Mouse (Mus musculus): Measurements from ENCODE around the gene Ramac.

DNA sequence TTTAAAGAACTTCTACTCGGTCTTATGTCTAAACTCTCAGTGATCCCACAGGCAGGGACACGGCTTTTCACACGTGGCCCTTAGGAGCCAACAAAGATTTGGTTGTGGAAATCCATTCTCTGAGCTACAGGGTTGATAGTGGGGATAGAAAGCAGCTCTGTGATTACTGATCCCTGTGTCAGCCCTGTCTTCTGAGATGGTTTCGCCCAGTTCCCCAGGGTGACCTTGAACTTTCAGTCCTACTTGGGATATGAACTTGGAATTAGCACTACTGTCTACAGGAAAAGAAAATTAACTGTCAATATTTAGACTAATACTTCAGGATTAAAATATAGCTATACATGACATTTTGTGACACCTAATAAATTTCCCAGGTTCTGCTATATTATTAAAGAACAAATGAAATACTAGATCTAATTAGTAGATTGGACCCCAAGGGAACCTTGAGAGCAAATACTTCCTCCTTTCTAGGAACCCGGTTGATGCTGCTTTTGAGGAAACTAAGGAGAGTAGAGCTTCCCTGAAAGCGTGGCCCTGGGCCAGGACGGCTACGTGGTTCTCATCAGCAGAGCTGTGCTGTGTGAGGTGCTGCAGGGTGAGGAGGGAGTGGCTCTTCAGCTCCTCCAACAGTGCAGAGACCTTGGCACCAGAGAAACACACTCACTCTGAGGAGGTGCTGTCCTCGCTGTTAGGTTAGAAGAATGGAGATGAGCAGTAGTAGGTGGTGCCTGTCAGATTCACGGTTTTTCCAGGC is 10.2 kb downstream of the Ramac start:
- no peak for TF ChIP-seq MAFK (IDR thresholded peaks at IDR 0.05; ENCODE audit: insufficient read depth, low read depth, low read length)
- TF ChIP-seq ZNF384 (IDR thresholded peaks at IDR 0.05; ENCODE audit: low read depth, low read length) = no peak
- TF ChIP-seq ZC3H11A (IDR thresholded peaks at IDR 0.05; ENCODE audit: borderline replicate concordance, low read depth, low read length) = no peak
- no peak for TF ChIP-seq CHD2 (IDR thresholded peaks at IDR 0.05; ENCODE audit: low read depth, low read length)
- no peak for TF ChIP-seq HCFC1 (IDR thresholded peaks at IDR 0.05; ENCODE audit: borderline replicate concordance, insufficient read depth, low read length)

All from ES-E14 (cell line).